8 mouse cellular contexts compared by ENCODE assay signal in genomic region chr17:84368213-84369014, GRCm38 (mm10).
DNase-seq lines count a peak whose midpoint lies in the region; ATAC-seq lines count a peak whose summit lies in the region.

No protein-coding gene starts in this region.

- ATAC-seq in heart, embryonic 13.5 days (ENCODE audit: extremely low read depth, insufficient number of reproducible peaks, low FRiP score, low TSS enrichment): no peak
- ATAC-seq in hindbrain, embryonic 12.5 days (ENCODE audit: low FRiP score): no peak

- H3K27ac ChIP-seq in heart, embryonic 13.5 days (replicated peaks): peak overlapping the region; percentile 77
- H3K27ac ChIP-seq in heart, embryonic 10.5 days: no peak overlapping the region
- peak overlapping the region; percentile 65 for H3K27ac ChIP-seq in brown adipose tissue, adult 24 weeks (replicated peaks; ENCODE audit: low read depth, low read length)
- peak overlapping the region; percentile 52; the same call in 1 of the 2 replicates for H3K27ac ChIP-seq in hindbrain, embryonic 12.5 days

- intact Hi-C loops in left cerebral cortex, postnatal 14 days (cut with DNase I): no loop called here

- no peaks in the 10 kb centered on the region for H3K27me3 ChIP-seq in heart, embryonic 13.5 days (replicated peaks)
- H3K27me3 ChIP-seq in heart, embryonic 10.5 days (ENCODE audit: insufficient read depth, poor library complexity, severe bottlenecking): no peaks in the 10 kb centered on the region
- no peaks in the 10 kb centered on the region for H3K27me3 ChIP-seq in hindbrain, embryonic 12.5 days

- peaks cover 74% of the 10 kb centered on the region for H3K4me1 ChIP-seq in heart, embryonic 13.5 days
- peaks cover 48% of the 10 kb centered on the region for H3K4me1 ChIP-seq in heart, embryonic 10.5 days
- peaks cover 28% of the 10 kb centered on the region for H3K4me1 ChIP-seq in brown adipose tissue, adult 24 weeks (ENCODE audit: control insufficient read depth, insufficient read depth, insufficient read length, low read length)
- H3K4me1 ChIP-seq in hindbrain, embryonic 12.5 days: peaks cover 26% of the 10 kb centered on the region

- WGBS in heart, embryonic 13.5 days: 80% methylated on average over 11 of the region's 11 CpGs
- WGBS in heart, embryonic 10.5 days: 83% methylated on average over 11 of the region's 11 CpGs
- WGBS in hindbrain, embryonic 12.5 days: 78% methylated on average over 11 of the region's 11 CpGs

- no peak overlapping the region for H3K4me3 ChIP-seq in heart, embryonic 13.5 days
- no peak overlapping the region for H3K4me3 ChIP-seq in heart, embryonic 10.5 days
- no peak overlapping the region for H3K4me3 ChIP-seq in brown adipose tissue, adult 24 weeks (ENCODE audit: insufficient read depth, low read depth, low read length)
- H3K4me3 ChIP-seq in hindbrain, embryonic 12.5 days: no peak overlapping the region

- no peaks in the 10 kb centered on the region for H3K36me3 ChIP-seq in heart, embryonic 13.5 days
- H3K36me3 ChIP-seq in heart, embryonic 10.5 days: 0 out of 2 replicates have a peak, but pooled peaks cover 2% of the 10 kb centered on the region
- no peaks in the 10 kb centered on the region for H3K36me3 ChIP-seq in hindbrain, embryonic 12.5 days

- H3K4me2 ChIP-seq in heart, embryonic 13.5 days: no peak overlapping the region
- no peak overlapping the region for H3K4me2 ChIP-seq in hindbrain, embryonic 12.5 days (replicated peaks)

- no peaks in the 10 kb centered on the region for H3K9me3 ChIP-seq in heart, embryonic 13.5 days
- no peaks in the 10 kb centered on the region for H3K9me3 ChIP-seq in heart, embryonic 10.5 days
- H3K9me3 ChIP-seq in hindbrain, embryonic 12.5 days (replicated peaks): no peaks in the 10 kb centered on the region

- no peak for DNase-seq in heart, embryonic 10.5 days (ENCODE audit: low spot score)
- peak; percentile 23 to 53 for DNase-seq in kidney, postnatal 36 days
- DNase-seq in layer of hippocampus, adult 9-11 months: no peak
- no peak for DNase-seq in liver
- no peak for DNase-seq in left cerebral cortex, postnatal 14 days (ENCODE audit: low spot score in 2 of 2)

- H3K9ac ChIP-seq in heart, embryonic 13.5 days: no peak overlapping the region
- no peak overlapping the region for H3K9ac ChIP-seq in hindbrain, embryonic 12.5 days

Comparison
In these comparisons a context has a peak if more than half of its experiments do, and no peak if none do; other contexts are left out.
1. DNase-seq: peak in kidney, postnatal 36 days (2 of 2); none in heart, embryonic 10.5 days (single experiment), layer of hippocampus, adult 9-11 months (single experiment), liver (single experiment) and left cerebral cortex, postnatal 14 days (0 of 2).